Mouse (Mus musculus): ENCODE measurements around the gene Homer2.

DNA sequence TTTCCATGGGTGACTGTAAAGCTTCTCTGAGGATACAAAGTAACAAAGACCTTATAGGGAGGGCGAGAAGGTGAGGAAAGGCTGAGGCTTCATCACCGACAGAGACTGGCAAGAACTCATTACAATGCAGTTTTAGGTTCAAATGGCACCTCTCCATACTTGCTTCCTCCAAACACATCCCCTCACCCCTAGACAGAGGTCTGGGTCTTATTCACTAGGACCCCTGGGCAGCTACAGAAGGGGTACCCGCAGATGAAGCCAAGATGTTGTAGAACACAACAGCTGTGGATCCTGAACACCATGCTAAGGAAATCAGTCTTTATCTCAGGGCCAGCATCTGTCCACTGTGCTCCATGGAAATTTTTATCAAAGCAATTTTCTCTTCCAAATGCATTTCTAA lies 50.3 kb downstream of the Homer2 start:
- TF ChIP-seq POLR2A (IDR thresholded peaks at IDR 0.05; ENCODE audit: low read depth, low read length) (no peak), TCF12 (IDR thresholded peaks at IDR 0.05; ENCODE audit: low read depth, low read length) (no peak), CTCF (conservative IDR thresholded peaks at IDR 0.05 in 1 of 2, IDR thresholded peaks at IDR 0.05 in 1 of 2; ENCODE audit: low read depth in 2 of 2, low read length in 2 of 2) (no peak), USF1 (IDR thresholded peaks at IDR 0.05; ENCODE audit: low read depth, low read length) (no peak), ETS1 (conservative IDR thresholded peaks at IDR 0.05; ENCODE audit: low read depth, low read length) (no peak), MXI1 (IDR thresholded peaks at IDR 0.05; ENCODE audit: low read depth, low read length) (no peak), ZKSCAN1 (IDR thresholded peaks at IDR 0.05; ENCODE audit: borderline replicate concordance, low read depth, low read length) (no peak)
